Mouse (Mus musculus) neural tube, embryonic 14.5 days (tissue): ENCODE data around the gene Rbbp4. TPM values are rescaled to one million over a fixed set of nuclear protein-coding genes. Genes with fewer than 3 reads are reported as not detected.

ENCODE experiments used
- ATAC-seq: fragments of 200-750 bp; cut with Nextera tagmentation; 2 replicates; pipeline ENCODE4 v1.8.0; 2017; ENCODE audit warnings: low read depth, mild to moderate bottlenecking, moderate TSS enrichment, moderate library complexity
- H3K27ac ChIP-seq: fragments of 300-500 bp; sonication (generic); 2 replicates; pipeline ENCODE4 v1.5.1; 2014; ENCODE audit warnings: low read depth, mild to moderate bottlenecking, control low read depth, low read length, moderate library complexity, mixed read lengths
- H3K27me3 ChIP-seq: fragments of 300-500 bp; sonication (generic); 2 replicates; pipeline ENCODE4 v1.6.1; 2014; ENCODE audit warnings: low read length; ENCODE audit not compliant: control insufficient read depth, insufficient read depth
- H3K36me3 ChIP-seq: fragments of 300-500 bp; sonication (generic); 2 replicates; pipeline ENCODE4 v1.6.1; 2014; ENCODE audit warnings: low read length, mixed read lengths; ENCODE audit not compliant: control insufficient read depth, insufficient read depth
- H3K4me1 ChIP-seq: fragments of 300-500 bp; sonication (generic); 2 replicates; pipeline ENCODE4 v1.6.1; 2014; ENCODE audit warnings: low read length; ENCODE audit not compliant: control insufficient read depth, insufficient read depth
- H3K4me2 ChIP-seq: fragments of 300-500 bp; sonication (generic); 2 replicates; pipeline ENCODE4 v1.6.1; 2014; ENCODE audit warnings: mild to moderate bottlenecking, low read depth, low read length, control low read depth
- H3K4me3 ChIP-seq: fragments of 300-500 bp; sonication (generic); 2 replicates; pipeline ENCODE4 v1.5.1; 2014; ENCODE audit warnings: low read depth, low read length, control low read depth, mixed read lengths
- H3K9ac ChIP-seq: fragments of 300-500 bp; sonication (generic); replicated peaks from 2 replicates; pipeline ENCODE4 v1.6.1; 2014; ENCODE audit warnings: low read depth, mild to moderate bottlenecking, control low read depth, low read length, mixed read lengths
- H3K9me3 ChIP-seq: fragments of 300-500 bp; sonication (generic); 2 replicates; pipeline ENCODE4 v1.6.1; 2016; ENCODE audit warnings: low read length; ENCODE audit not compliant: control insufficient read depth
- WGBS: fragments of 180-500 bp; shearing (Covaris S2); extraction: QIAGEN DNeasy Blood & Tissue Kit; methylation state at CpG from one replicate; pipeline ENCODE4 v1.1.7; 2014; 5-methylcytosine and 5-hydroxymethylcytosine counted together
- polyA plus RNA-seq: library from polyadenylated mRNA; unstranded; fragments of >200 nt; fragmentation: Nextera tagmentation; extraction: Ambion mirVana; gene quantifications from 2 replicates; pipeline ENCODE4 v1.2.1, GENCODE M21; 2014

Rbbp4 gene
- 231 and 265 TPM in 2 replicates for polyA plus RNA-seq

- H3K27ac ChIP-seq: peak within 1 kb of the TSS; percentile 98
- ATAC-seq: peak; percentile 98
- no peaks in the 10 kb centered on the region for H3K9me3 ChIP-seq
- H3K4me2 ChIP-seq: peak within 1 kb of the TSS; percentile 86
- under 1% methylated on average over 65 of the region's 73 CpGs for WGBS
- H3K36me3 ChIP-seq: peaks cover 2% of the 10 kb centered on the region; the same call in 1 of the 2 replicates
- peaks cover 19% of the 10 kb centered on the region for H3K4me1 ChIP-seq
- no peaks in the 10 kb centered on the region for H3K27me3 ChIP-seq
- H3K9ac ChIP-seq: peak within 1 kb of the TSS; percentile 92
- peak within 1 kb of the TSS; percentile 95 for H3K4me3 ChIP-seq
These were observed at the start of gene Rbbp4, which contains the start of gene Zbtb8os for GRCm38 (mm10) chr4:129335216-129336074. Gene Rbbp4, minus strand, starts transcription at chr4:129335370. Gene Zbtb8os, plus strand, starts transcription at chr4:129335695.

GRCm38 (mm10) chr4:129384440-129384839 is 49.3 kb upstream of the Rbbp4 start:
- no peak for ATAC-seq
- H3K27me3 ChIP-seq: no peaks in the 10 kb centered on the region
- no peaks in the 10 kb centered on the region for H3K4me1 ChIP-seq
- whole genome bisulfite sequencing: 38% methylated on average over 6 of the region's 6 CpGs
- H3K36me3 ChIP-seq: no peaks in the 10 kb centered on the region
- no peaks in the 10 kb centered on the region for H3K9me3 ChIP-seq
- no peak overlapping the region for H3K27ac ChIP-seq
- no peak overlapping the region for H3K4me3 ChIP-seq
- H3K9ac ChIP-seq: no peak overlapping the region
- H3K4me2 ChIP-seq: no peak overlapping the region

- H3K27me3 ChIP-seq: no peaks in the 10 kb centered on the region
- H3K27ac ChIP-seq: no peak overlapping the region
- no peaks in the 10 kb centered on the region for H3K36me3 ChIP-seq
- no peak overlapping the region for H3K4me2 ChIP-seq
- no peak overlapping the region for H3K9ac ChIP-seq
- no peaks in the 10 kb centered on the region for H3K4me1 ChIP-seq
- 89% methylated on average over 3 of the region's 3 CpGs for WGBS
- H3K4me3 ChIP-seq: no peak overlapping the region
- H3K9me3 ChIP-seq: no peaks in the 10 kb centered on the region
- no peak for ATAC-seq
These were observed 48.4 kb upstream of the Rbbp4 start for GRCm38 (mm10) chr4:129383586-129383985.

GRCm38 (mm10) chr4:129382488-129382887 is 47.3 kb upstream of the Rbbp4 start:
- Histone ChIP-seq H3K4me1 (no peaks in the 10 kb centered on the region), H3K27ac (no peak overlapping the region), H3K9me3 (no peaks in the 10 kb centered on the region), H3K4me3 (no peak overlapping the region), H3K9ac (no peak overlapping the region), H3K27me3 (no peaks in the 10 kb centered on the region), H3K36me3 (no peaks in the 10 kb centered on the region), H3K4me2 (no peak overlapping the region)
- no peak for ATAC-seq
- WGBS: 93% methylated on average over 2 of the region's 2 CpGs

GRCm38 (mm10) chr4:129382029-129382428 is 46.9 kb upstream of the Rbbp4 start:
- Histone ChIP-seq H3K9ac (no peak overlapping the region), H3K27me3 (no peaks in the 10 kb centered on the region), H3K4me2 (no peak overlapping the region), H3K36me3 (no peaks in the 10 kb centered on the region), H3K4me1 (no peaks in the 10 kb centered on the region), H3K9me3 (no peaks in the 10 kb centered on the region), H3K27ac (no peak overlapping the region), H3K4me3 (no peak overlapping the region)
- 91% methylated on average over 9 of the region's 9 CpGs for WGBS
- no peak for ATAC-seq

- WGBS: 76% methylated on average over 8 of the region's 8 CpGs
- Histone ChIP-seq H3K4me1 (no peaks in the 10 kb centered on the region), H3K4me2 (no peak overlapping the region), H3K36me3 (no peaks in the 10 kb centered on the region), H3K4me3 (no peak overlapping the region), H3K27me3 (no peaks in the 10 kb centered on the region), H3K27ac (no peak overlapping the region), H3K9me3 (no peaks in the 10 kb centered on the region), H3K9ac (no peak overlapping the region)
- ATAC-seq: no peak
These were observed 46.0 kb upstream of the Rbbp4 start for GRCm38 (mm10) chr4:129381148-129381547.

- H3K9me3 ChIP-seq: no peaks in the 10 kb centered on the region
- H3K4me2 ChIP-seq: no peak overlapping the region
- WGBS: 86% methylated on average over 3 of the region's 3 CpGs
- H3K27ac ChIP-seq: no peak overlapping the region
- H3K4me3 ChIP-seq: no peak overlapping the region
- ATAC-seq: no peak
- no peaks in the 10 kb centered on the region for H3K36me3 ChIP-seq
- no peak overlapping the region for H3K9ac ChIP-seq
- H3K4me1 ChIP-seq: no peaks in the 10 kb centered on the region
- no peaks in the 10 kb centered on the region for H3K27me3 ChIP-seq
These were observed 44.6 kb upstream of the Rbbp4 start for GRCm38 (mm10) chr4:129379805-129380204.

GRCm38 (mm10) chr4:129377601-129378390 is 42.6 kb upstream of the Rbbp4 start, which contains the start of gene Zbtb8a:
Gene Zbtb8a, minus strand, starts transcription at chr4:129378116.
- Histone ChIP-seq H3K4me3 (peak within 1 kb of the TSS; percentile 75), H3K27ac (peak within 1 kb of the TSS; percentile 82), H3K4me2 (peak within 1 kb of the TSS; percentile 64), H3K4me1 (no peaks in the 10 kb centered on the region), H3K9ac (peak within 1 kb of the TSS; percentile 90), H3K9me3 (no peaks in the 10 kb centered on the region), H3K36me3 (no peaks in the 10 kb centered on the region), H3K27me3 (no peaks in the 10 kb centered on the region)
- 2% methylated on average over 60 of the region's 65 CpGs for WGBS
- peak; percentile 85 for ATAC-seq
